In the genomic region with DNA sequence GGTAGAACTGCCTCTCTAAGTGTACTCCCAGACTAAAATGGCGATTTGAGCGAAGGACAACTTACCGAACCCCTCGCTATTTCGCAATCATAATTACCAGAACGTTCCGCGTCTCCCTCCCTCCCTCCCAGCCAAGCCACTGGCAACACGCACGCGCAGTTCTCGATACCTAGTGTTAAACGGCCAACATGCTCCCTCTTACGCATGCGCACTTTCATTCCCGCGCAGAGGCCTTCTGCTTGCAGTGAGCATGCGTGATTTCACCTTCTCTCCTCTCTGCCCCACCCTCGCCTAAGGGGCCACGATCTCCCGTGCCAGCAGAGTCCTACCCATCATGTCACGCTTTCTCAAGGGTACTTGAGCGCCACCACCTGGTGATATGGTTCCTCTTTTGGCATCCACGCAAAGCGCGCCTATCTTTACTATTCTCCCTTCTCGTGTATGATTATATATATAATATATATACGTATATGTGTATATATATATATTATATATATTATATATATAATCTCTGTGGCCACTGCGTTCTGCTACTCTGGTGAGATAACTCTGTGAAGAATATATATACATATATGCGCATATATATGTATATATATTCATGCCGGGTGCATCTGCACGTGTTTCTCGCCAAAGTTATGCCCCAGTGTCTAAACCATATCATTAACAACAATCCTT, we compare ENCODE assay signal across 1 mouse cellular context.
A peak's percentile ranks its signal among the peaks of the same experiment; 100 is the strongest.
TF ChIP-seq lines count a peak whose summit lies in the region.

No protein-coding gene starts in this region.

TF ChIP-seq in MEL, 35 proteins besides CTCF, POLR2A, EP300 and RAD21 (continued from another document):
- TF ChIP-seq POLR2AphosphoS5 (IDR thresholded peaks at IDR 0.05; ENCODE audit: borderline replicate concordance, low read depth, low read length): no peak
- TF ChIP-seq ELF1 (IDR thresholded peaks at IDR 0.05; ENCODE audit: low read depth, low read length): no peak
- TF ChIP-seq SIN3A (IDR thresholded peaks at IDR 0.05; ENCODE audit: low read length): peak; percentile 53; the same call in 1 of the 2 replicates
- TF ChIP-seq UBTF (IDR thresholded peaks at IDR 0.05; ENCODE audit: borderline replicate concordance, insufficient read depth, low read depth, low read length): no peak
- no peak for TF ChIP-seq CHD2 (IDR thresholded peaks at IDR 0.05; ENCODE audit: low read length)
- TF ChIP-seq USF1 (IDR thresholded peaks at IDR 0.05; ENCODE audit: low read depth, low read length): no peak
- TF ChIP-seq TCF12 (IDR thresholded peaks at IDR 0.05; ENCODE audit: low read depth, low read length): no peak
- no peak for TF ChIP-seq TAL1 (IDR thresholded peaks at IDR 0.05; ENCODE audit: low read length)
- TF ChIP-seq CHD1 (IDR thresholded peaks at IDR 0.05; ENCODE audit: low read depth, low read length): no peak
- TF ChIP-seq MEF2A (IDR thresholded peaks at IDR 0.05; ENCODE audit: extremely low read depth, insufficient replicate concordance, low read depth, low read length, poor library complexity, severe bottlenecking): no peak
- TF ChIP-seq ETS1 (IDR thresholded peaks at IDR 0.05; ENCODE audit: low read depth, low read length): no peak; the same call in 1 of the 2 replicates
- TF ChIP-seq USF2 (IDR thresholded peaks at IDR 0.05; ENCODE audit: borderline replicate concordance in 1 of 2, insufficient read depth in 1 of 2, low read depth in 1 of 2, low read length in 2 of 2): no peak
- peak; percentile 92 for TF ChIP-seq NRF1 (IDR thresholded peaks at IDR 0.05; ENCODE audit: insufficient read depth, low read depth, low read length, poor library complexity, severe bottlenecking)
TF ChIP-seq in MEL: peak in this region for 13.
